Mouse (Mus musculus): Measurements from ENCODE around the gene Hipk2. TPM values are rescaled to one million over a fixed set of nuclear protein-coding genes. Genes with fewer than 3 reads are reported as not detected.

Gene Hipk2
- total and polyA plus RNA-seq, 2 experiments from 2014 or later = 17.8 to 28.6 TPM

GRCm38 (mm10) chr6:38834727-38835126, 41.2 kb downstream of the Hipk2 start:
- ATAC-seq = no peak
- WGBS = 86% methylated on average over 2 of the region's 2 CpGs
- H3K4me3 ChIP-seq (ENCODE audit: low read depth, low read length) = no peak overlapping the region
- H3K4me2 ChIP-seq (ENCODE audit: low read depth) = no peak overlapping the region
- H3K4me1 ChIP-seq (ENCODE audit: insufficient read depth) = no peaks in the 10 kb centered on the region
- no peak for TF ChIP-seq CTCF (IDR thresholded peaks at IDR 0.05; ENCODE audit: low read depth)
- no peaks in the 10 kb centered on the region for H3K36me3 ChIP-seq (ENCODE audit: insufficient read depth)
- no peaks in the 10 kb centered on the region for H3K27me3 ChIP-seq (ENCODE audit: insufficient read depth, low read length)
- no peak for DNase-seq
- no peak overlapping the region for H3K27ac ChIP-seq (ENCODE audit: low read depth, low read length)
- H3K9ac ChIP-seq = no peak overlapping the region
- H3K9me3 ChIP-seq (ENCODE audit: low read length) = no peaks in the 10 kb centered on the region

- 88% methylated on average over 3 of the region's 3 CpGs for WGBS
- ATAC-seq (no peak), DNase-seq (no peak)
- Histone ChIP-seq H3K27ac (ENCODE audit: low read depth, low read length) (no peak overlapping the region), H3K9me3 (ENCODE audit: low read length) (no peaks in the 10 kb centered on the region), H3K4me3 (ENCODE audit: low read depth, low read length) (no peak overlapping the region), H3K9ac (no peak overlapping the region), H3K27me3 (ENCODE audit: insufficient read depth, low read length) (no peaks in the 10 kb centered on the region), H3K36me3 (ENCODE audit: insufficient read depth) (no peaks in the 10 kb centered on the region), H3K4me1 (ENCODE audit: insufficient read depth) (no peaks in the 10 kb centered on the region), H3K4me2 (ENCODE audit: low read depth) (no peak overlapping the region)
- no peak for TF ChIP-seq CTCF (IDR thresholded peaks at IDR 0.05; ENCODE audit: low read depth)
Measured at GRCm38 (mm10) chr6:38833721-38834120, 42.2 kb downstream of the Hipk2 start.

- H3K9me3 ChIP-seq (ENCODE audit: low read length) = no peaks in the 10 kb centered on the region
- no peak overlapping the region for H3K9ac ChIP-seq
- H3K4me3 ChIP-seq (ENCODE audit: low read depth, low read length) = no peak overlapping the region
- no peaks in the 10 kb centered on the region for H3K36me3 ChIP-seq (ENCODE audit: insufficient read depth)
- DNase-seq (no peak), ATAC-seq (no peak)
- H3K27me3 ChIP-seq (ENCODE audit: insufficient read depth, low read length) = no peaks in the 10 kb centered on the region
- H3K4me1 ChIP-seq (ENCODE audit: insufficient read depth) = no peaks in the 10 kb centered on the region
- TF ChIP-seq CTCF (IDR thresholded peaks at IDR 0.05; ENCODE audit: low read depth) = no peak
- no peak overlapping the region for H3K27ac ChIP-seq (ENCODE audit: low read depth, low read length)
- WGBS = 82% methylated on average over 3 of the region's 3 CpGs
- no peak overlapping the region for H3K4me2 ChIP-seq (ENCODE audit: low read depth)
Measured at GRCm38 (mm10) chr6:38829452-38829851, 46.5 kb downstream of the Hipk2 start.

GRCm38 (mm10) chr6:38828211-38828610, 47.8 kb downstream of the Hipk2 start:
- DNase-seq (no peak), ATAC-seq (no peak)
- no peak for TF ChIP-seq CTCF (IDR thresholded peaks at IDR 0.05; ENCODE audit: low read depth)
- Histone ChIP-seq H3K36me3 (ENCODE audit: insufficient read depth) (no peaks in the 10 kb centered on the region), H3K4me3 (ENCODE audit: low read depth, low read length) (no peak overlapping the region), H3K9ac (no peak overlapping the region), H3K9me3 (ENCODE audit: low read length) (no peaks in the 10 kb centered on the region), H3K27ac (ENCODE audit: low read depth, low read length) (no peak overlapping the region), H3K27me3 (ENCODE audit: insufficient read depth, low read length) (no peaks in the 10 kb centered on the region), H3K4me1 (ENCODE audit: insufficient read depth) (no peaks in the 10 kb centered on the region), H3K4me2 (ENCODE audit: low read depth) (no peak overlapping the region)
- 89% methylated on average over 2 of the region's 2 CpGs for WGBS

GRCm38 (mm10) chr6:38827435-38827834, 48.5 kb downstream of the Hipk2 start:
- no peak for ATAC-seq
- H3K9me3 ChIP-seq (ENCODE audit: low read length) = no peaks in the 10 kb centered on the region
- H3K4me3 ChIP-seq (ENCODE audit: low read depth, low read length) = no peak overlapping the region
- no peak overlapping the region for H3K4me2 ChIP-seq (ENCODE audit: low read depth)
- no peaks in the 10 kb centered on the region for H3K4me1 ChIP-seq (ENCODE audit: insufficient read depth)
- TF ChIP-seq CTCF (IDR thresholded peaks at IDR 0.05; ENCODE audit: low read depth) = no peak
- 86% methylated on average over 5 of the region's 5 CpGs for WGBS
- H3K36me3 ChIP-seq (ENCODE audit: insufficient read depth) = no peaks in the 10 kb centered on the region
- no peak for DNase-seq
- no peak overlapping the region for H3K27ac ChIP-seq (ENCODE audit: low read depth, low read length)
- H3K9ac ChIP-seq = no peak overlapping the region
- no peaks in the 10 kb centered on the region for H3K27me3 ChIP-seq (ENCODE audit: insufficient read depth, low read length)

GRCm38 (mm10) chr6:38826857-38827256, 49.1 kb downstream of the Hipk2 start:
- H3K9me3 ChIP-seq (ENCODE audit: low read length) = no peaks in the 10 kb centered on the region
- no peak for TF ChIP-seq CTCF (IDR thresholded peaks at IDR 0.05; ENCODE audit: low read depth)
- 81% methylated on average over 3 of the region's 3 CpGs for WGBS
- H3K27me3 ChIP-seq (ENCODE audit: insufficient read depth, low read length) = no peaks in the 10 kb centered on the region
- H3K9ac ChIP-seq = no peak overlapping the region
- H3K36me3 ChIP-seq (ENCODE audit: insufficient read depth) = no peaks in the 10 kb centered on the region
- ATAC-seq (no peak), DNase-seq (no peak)
- no peak overlapping the region for H3K27ac ChIP-seq (ENCODE audit: low read depth, low read length)
- H3K4me1 ChIP-seq (ENCODE audit: insufficient read depth) = no peaks in the 10 kb centered on the region
- no peak overlapping the region for H3K4me2 ChIP-seq (ENCODE audit: low read depth)
- no peak overlapping the region for H3K4me3 ChIP-seq (ENCODE audit: low read depth, low read length)

GRCm38 (mm10) chr6:38825886-38826285, 50.1 kb downstream of the Hipk2 start:
- Histone ChIP-seq H3K4me2 (ENCODE audit: low read depth) (no peak overlapping the region), H3K9me3 (ENCODE audit: low read length) (no peaks in the 10 kb centered on the region), H3K4me1 (ENCODE audit: insufficient read depth) (no peaks in the 10 kb centered on the region), H3K27ac (ENCODE audit: low read depth, low read length) (no peak overlapping the region), H3K9ac (no peak overlapping the region), H3K27me3 (ENCODE audit: insufficient read depth, low read length) (no peaks in the 10 kb centered on the region), H3K4me3 (ENCODE audit: low read depth, low read length) (no peak overlapping the region), H3K36me3 (ENCODE audit: insufficient read depth) (no peaks in the 10 kb centered on the region)
- DNase-seq (no peak), ATAC-seq (no peak)
- no peak for TF ChIP-seq CTCF (IDR thresholded peaks at IDR 0.05; ENCODE audit: low read depth)

- ATAC-seq (no peak), DNase-seq (no peak)
- no peak for TF ChIP-seq CTCF (IDR thresholded peaks at IDR 0.05; ENCODE audit: low read depth)
Measured at GRCm38 (mm10) chr6:38823827-38824226, 52.1 kb downstream of the Hipk2 start.

More at GRCm38 (mm10) chr6:38823827-38824226, 52.1 kb downstream of the Hipk2 start:
- no peak overlapping the region for H3K27ac ChIP-seq (ENCODE audit: low read depth, low read length)
- no peak overlapping the region for H3K9ac ChIP-seq
- H3K9me3 ChIP-seq (ENCODE audit: low read length) = no peaks in the 10 kb centered on the region
- H3K36me3 ChIP-seq (ENCODE audit: insufficient read depth) = peaks cover 3% of the 10 kb centered on the region
- H3K4me2 ChIP-seq (ENCODE audit: low read depth) = no peak overlapping the region
- no peak overlapping the region for H3K4me3 ChIP-seq (ENCODE audit: low read depth, low read length)
- no peaks in the 10 kb centered on the region for H3K4me1 ChIP-seq (ENCODE audit: insufficient read depth)
- H3K27me3 ChIP-seq (ENCODE audit: insufficient read depth, low read length) = no peaks in the 10 kb centered on the region

Measured in forebrain, postnatal 0 days (tissue).